Mouse (Mus musculus): ENCODE data around the gene Mapk3.

The Mapk3 gene

DNA sequence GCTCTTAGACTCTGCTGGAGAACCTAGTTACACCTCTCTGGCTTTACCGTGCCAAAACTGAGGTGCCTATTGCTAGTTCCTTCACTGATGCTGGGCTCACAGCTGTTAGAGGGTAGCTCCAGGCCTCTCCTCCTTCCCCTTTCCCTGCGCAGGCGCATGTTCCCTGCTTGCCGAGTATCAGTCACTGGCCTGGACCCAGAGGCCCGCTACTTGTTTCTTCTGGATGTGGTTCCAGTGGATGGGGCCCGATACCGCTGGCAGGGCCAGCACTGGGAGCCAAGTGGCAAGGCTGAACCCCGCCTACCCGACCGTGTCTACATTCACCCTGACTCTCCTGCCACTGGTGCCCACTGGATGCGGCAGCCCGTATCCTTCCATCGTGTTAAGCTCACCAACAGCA is 23.3 kb downstream of the Mapk3 start:
- DNase-seq (ENCODE audit: low spot score), result no peak

DNA sequence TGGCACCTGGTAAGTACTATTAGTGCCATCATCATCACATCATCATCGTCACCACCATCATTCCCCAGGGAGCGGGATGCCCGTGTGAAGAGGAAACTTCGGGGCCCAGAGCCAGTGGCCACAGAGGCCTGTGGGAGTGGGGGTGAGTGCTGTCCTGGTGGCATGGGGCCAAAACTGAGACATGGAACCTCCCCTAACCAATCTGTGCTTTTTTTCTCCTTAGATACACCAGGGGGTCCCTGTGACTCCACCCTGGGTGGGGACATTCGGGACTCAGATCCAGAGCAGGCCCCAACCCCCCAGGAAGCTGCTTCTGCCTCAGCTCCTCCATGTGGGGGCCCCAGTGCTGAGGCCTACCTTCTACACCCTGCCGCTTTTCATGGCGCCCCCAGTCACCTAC is 25.1 kb downstream of the Mapk3 start:
- no peak for DNase-seq (ENCODE audit: low spot score)

DNA sequence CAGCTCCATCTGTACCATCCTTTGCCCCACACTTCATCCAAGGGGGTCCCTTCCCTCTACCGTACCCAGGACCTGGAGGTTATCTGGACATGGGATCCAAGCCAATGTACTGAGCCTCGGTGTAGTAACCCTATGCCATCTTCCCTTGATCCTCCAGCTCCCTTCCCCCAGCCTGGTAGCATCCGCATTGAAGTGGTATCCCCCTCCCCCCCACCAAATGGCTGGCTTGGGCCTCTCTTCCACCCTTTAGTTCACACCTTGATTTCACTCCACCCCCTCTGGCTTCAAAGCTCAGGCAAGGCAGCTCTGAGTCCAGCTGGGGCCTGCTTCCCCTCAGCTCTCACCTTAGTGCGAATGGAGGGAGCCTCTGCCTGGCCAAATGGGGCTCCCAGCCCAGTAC is 25.7 kb downstream of the Mapk3 start:
- no peak for DNase-seq (ENCODE audit: low spot score)

DNA sequence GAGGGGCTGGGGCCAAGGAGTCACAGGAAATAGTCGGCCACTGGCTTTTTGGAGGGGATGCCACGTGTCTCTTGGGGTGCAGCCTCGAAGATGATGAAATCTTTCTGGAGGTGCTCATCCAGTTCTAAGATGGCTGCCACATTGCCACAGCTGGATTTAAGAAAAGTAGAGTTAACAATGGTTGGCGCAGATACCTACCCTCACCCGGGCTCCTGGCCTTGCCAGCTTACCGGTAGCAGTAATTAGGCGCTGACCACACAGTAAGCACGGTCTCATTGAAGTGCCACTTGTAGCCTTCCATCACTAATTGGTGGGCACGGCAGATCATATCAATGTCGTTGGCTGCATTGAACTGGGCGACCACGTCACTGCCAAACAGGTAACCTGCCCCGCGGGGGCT is 26.7 kb downstream of the Mapk3 start:
- no peak for DNase-seq (ENCODE audit: low spot score)

DNA sequence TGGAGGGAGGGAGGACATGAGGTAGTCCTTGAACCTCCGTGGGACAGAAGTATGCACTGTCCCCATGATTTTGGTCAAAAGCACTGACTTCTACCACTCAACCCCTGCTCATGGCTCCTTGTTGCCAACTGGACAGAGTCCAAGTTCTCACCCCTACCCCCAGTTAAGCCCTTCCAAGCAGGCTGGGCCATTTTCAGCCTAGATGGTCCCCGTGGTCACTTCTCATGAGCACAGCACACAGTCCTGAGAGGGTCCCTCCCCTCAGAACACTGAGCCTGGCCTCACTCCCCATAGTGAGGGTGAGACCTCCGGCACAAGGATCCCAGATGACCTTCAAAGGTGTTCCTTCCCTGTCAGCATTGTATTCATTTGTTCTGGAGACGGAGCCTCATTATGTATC is 29.7 kb downstream of the Mapk3 start:
- no peak for DNase-seq (ENCODE audit: low spot score)

DNA sequence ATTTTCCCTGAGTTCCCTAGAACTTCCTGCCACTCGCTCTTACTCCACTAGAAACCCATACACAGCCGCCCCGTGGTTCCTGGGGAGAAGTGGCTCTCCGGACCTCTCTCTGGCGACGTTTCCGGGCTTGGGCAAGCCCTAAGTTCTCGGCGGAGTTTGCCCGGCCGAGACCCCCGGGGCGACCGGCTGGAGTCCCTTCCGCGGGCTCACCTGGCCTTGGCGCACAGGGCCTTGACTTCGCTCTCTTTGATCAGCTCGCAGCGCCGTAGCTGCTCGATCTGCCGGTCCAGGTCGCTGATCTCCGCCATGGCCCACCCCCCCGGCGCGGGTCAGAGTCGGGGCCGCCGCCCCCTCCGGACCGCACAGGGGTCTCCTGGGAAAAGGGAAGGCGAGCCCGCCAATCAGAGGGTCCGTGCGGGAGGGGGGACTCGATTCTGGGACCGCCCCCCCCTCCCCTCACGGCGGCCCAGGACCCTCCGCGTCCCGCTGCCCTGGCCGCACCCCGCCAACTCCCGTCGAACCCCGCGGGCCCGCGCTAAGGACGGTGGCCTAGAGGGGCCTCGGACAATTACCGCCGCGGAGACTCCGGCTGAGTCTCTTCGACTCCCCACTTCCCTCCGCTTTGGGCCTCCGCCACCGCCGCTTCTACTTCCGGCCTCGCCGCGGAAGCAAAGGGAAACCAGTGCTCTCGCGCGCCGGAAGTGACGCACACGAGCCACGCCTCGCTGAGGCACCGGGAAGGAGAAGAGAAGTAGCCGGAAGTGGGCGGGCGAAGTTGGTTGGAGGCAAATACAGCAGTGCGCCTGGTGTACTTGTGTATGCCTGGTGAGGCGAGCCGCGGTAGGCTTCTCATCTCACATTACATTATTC is 32.7 kb downstream of the Mapk3 start, which contains the start of gene Ppp4c:
Gene Ppp4c (minus strand): TSS at position 646 of the 870 bp plus-strand sequence.
- peak; percentile 98 for DNase-seq (ENCODE audit: low spot score)

DNA sequence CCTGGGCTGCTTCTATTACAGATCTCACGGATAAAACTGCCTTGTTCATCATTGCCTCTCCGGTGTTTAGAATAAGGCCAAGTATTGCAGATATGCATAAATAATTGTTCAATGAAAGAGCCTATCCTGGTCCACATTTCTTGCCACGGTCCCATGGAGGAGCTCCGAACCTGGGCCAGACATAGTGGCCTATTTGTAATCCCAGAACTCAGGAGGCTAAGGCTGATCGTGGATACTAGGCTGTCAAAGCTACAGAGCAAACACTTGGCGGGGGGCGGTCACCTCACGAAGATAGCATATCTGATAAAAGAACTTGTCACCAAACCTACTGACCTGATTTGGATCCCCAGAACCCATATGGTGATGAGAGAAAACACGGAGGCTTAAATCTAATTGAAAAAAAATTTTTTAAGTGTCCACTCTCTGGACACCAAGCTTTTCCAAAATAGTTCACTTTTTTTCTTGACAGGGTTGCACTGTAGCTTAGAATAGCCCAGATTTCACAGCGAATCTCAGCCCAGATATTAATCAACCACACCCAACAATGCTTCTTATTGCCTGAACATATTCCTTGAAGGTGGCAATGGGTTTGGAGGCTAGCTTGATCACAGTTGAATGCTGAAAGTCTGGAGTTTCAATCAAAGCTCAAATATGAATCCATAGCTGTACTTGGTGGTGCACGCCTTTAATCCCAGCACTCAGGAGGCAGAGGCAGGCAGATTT is 33.5 kb downstream of the Mapk3 start:
- DNase-seq (ENCODE audit: low spot score), result no peak

DNA sequence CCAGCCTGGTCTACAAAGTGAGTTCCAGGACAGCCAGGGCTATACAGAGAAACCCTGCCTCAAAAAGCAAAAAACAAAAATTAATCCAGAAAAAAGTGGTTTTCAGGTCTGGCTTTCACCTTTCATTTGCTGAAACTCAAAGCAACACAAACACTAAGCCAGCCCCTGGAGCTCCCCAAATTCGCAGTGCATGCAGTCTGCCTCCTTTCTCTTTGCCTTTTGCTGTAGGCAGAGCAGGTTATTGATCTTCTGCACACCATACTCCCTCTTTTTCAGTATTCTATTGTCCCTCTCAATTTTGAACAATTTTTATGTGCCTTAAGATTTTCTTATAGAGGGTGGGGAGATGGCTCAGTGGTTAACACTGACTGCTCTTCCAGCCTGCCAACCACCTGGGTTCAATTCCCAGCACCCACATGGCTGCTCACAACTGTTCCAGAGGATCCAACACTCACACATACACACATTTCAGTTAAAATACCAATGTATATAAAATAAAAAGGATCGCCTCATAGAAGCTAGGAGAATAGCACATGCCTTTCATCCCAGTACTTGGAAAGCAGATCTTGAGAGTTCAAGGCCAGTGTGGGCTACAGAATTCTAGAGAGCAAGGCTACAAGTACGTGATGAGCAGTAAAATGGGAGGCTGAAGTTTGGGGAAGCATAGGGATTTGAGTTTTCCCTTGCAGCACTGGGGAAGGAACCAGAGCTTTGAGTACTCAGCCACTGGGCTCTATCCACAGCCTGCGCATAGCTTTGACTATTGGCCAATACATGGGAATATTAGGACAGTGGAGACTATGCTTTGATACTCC is 34.3 kb downstream of the Mapk3 start:
- no peak for DNase-seq (ENCODE audit: low spot score)

DNA sequence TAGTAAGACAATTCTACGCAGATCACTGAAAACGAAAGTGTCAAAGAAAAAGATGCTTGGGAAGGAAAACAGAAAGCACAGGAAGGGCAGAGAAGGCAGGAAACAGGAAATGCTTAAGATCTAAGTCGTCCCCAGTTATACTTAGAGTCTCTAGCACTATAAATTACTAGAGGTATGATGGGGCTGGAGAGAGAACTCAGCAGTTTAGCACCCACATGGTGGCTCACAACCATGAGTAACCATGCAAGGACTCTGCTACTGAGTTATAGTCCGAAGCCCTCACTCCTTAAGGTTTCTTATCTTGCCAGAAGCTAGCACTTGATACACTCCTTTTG is 34.8 kb downstream of the Mapk3 start:
- no peak for DNase-seq (ENCODE audit: low spot score)

DNA sequence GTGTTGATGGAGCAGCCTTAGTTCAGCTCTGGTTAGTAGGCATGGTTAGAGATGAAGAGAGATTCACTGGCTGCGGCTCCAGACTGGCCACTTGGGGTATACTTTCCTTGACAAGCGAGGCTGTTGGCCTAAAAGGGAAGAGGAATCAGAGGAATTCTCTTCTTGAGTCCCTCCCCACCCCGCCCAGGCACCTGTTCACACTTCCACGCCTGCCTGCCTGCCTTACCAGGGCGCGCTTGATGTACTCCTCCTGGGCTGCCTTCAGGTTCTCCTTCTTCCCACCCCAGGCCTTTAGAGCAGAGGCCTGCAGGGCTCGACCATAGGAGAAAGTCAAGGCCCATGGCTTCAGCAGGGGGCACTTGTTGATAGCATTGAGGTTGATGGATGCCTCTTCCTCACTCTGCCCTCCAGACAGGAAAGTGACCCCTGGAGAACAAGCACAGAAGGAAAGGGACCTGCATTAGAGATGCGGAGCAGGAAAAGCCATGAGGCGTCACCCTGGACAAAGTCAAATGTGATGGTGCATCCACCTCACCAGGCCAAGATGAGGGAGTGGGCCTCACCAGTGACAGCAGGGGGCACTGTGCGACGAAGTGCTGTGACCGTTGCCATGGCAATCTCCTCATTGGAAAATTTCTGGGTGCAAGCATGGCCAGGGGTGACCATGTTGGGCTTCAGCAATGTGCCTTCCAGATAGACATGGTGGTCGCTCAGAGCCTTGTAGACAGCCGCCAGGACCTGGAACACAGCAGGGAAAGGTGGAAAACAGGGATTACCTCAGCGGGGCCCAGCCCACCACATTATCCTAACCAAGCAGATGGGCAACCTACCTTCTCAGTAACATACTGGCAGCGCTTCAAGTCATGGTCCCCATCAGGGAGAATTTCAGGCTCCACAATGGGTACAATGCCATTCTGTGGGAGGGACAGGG is 36.3 kb downstream of the Mapk3 start:
- DNase-seq (ENCODE audit: low spot score), result no peak

DNA sequence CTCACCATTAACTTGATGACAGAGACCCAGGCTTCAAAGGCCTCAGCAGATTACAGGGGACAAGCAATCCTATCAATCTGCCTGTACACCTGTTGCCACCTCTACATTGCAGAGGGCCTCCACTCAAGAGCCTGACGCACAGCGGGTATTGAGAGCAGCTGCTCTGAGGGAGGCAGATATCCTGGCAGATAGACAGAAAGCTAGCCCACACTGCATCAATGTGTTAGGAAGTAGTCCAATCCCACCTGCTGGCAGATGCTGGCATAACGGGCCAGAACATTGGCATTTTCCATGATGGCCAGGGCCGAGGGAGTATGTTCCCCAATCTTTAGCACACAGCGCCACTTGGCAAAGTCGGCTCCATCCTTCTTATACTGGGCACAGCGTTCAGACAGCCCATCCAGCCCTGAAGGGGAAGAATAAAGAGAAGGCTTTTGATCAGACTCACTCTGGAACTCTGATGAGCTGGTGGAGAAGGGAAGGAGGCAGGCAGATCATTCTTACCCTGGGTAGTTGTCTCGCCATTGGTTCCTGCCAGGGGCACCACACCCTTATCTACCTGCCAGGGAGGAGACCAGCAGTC is 37.0 kb downstream of the Mapk3 start:
- no peak for DNase-seq (ENCODE audit: low spot score)

DNA sequence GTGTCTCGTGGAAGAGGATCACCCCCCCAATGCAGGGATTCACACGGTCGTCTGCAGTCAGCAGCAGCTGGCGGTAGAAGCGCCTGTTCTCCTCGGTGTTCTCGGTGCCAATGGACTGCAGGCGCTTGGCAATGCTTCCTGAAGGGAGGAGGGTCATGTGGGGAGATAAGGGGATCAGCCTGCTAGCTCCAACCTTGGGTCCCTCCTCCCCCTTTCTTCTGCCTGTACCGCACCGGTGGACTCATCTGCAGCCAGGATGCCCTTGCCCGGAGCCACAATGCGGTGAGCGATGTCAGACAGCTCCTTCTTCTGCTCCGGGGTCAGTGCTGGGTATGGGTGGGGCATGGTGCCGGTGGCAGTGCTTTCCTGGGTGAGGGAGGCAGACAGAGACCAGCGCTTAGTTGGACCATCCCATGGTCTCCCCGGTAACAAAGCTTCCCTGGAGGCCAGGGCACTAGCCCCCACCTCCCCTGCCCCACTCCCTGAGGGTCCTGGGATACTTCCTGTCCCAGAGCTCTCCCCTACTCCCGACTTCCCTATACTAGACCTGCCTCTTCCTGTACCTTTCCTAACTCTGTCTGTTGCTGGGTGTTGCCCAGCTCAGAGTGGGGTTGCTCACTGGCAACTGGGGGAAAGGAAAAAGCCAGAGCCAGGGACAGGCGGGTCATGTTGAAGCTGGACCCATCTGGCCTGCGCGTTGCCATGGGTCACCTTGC is 38.2 kb downstream of the Mapk3 start, which contains the start of gene Fam57b:
Gene Fam57b (plus strand): TSS at position 258 of the 716 bp plus-strand sequence.
- DNase-seq (ENCODE audit: low spot score), result no peak

DNA sequence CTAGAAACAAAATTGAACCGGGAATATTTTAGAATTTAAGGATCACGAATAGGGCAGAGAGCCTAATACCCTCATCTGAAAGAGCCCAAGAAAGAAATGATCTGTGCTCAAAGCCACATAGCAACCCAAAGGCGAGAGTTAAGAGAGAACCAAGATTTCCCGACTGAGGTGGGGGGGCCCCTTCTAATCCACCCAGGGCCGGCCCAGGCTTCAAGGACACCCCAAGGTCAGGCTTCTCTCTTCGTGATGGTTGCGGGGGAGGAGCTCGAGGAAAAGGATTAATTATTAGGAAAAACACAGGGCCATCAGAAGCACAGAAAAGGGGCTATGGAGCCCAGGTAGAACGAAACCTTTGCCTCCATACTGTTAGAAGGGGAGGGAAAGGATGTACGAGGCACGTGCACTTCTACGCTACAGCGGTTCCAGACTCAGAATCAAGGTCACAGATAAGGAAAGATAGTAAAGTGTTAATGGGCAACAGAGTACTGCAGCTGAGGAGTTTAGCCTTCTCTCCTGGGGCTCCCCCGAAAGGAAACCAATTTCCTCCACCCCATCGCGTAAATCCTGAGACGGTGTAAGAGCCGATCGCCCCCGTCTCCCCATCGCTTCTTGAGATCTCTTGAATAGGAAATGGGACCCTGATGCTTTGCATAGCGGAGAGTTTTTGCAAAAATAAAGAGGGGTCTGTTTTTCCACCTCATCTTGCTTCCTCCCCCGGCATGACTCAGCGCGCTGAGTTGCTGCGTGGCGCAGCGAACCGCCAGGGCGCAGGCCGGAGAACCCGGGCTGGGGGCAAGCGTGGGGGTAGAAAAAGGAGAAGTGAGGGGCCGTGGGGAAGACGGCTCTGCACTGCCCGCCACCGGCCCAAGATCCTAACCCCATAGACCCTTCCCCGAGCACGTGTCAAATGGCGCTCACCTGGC is 39.0 kb downstream of the Mapk3 start:
- no peak for DNase-seq (ENCODE audit: low spot score)

DNA sequence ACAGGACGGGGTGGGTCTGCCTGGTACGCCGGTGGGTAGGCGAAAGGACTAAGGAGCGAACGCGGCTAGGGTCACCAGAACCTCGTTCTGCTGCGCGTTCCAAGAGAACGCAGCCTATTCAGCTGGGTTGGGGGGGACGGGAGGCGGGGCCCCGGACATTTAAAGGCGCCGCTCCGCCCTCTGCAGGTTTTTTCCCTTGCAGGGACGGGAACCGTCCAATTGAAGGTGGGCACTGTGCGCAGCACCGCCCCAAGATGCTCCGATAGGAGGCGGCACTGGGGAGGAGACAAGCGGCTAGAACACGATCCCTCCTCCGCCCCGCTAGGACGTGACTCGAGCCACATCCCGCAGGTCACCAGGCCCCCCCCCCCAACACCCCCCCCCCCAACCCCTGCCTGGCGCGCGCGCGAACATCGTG is 39.7 kb downstream of the Mapk3 start:
- DNase-seq (ENCODE audit: low spot score), result peak; percentile 99

DNA sequence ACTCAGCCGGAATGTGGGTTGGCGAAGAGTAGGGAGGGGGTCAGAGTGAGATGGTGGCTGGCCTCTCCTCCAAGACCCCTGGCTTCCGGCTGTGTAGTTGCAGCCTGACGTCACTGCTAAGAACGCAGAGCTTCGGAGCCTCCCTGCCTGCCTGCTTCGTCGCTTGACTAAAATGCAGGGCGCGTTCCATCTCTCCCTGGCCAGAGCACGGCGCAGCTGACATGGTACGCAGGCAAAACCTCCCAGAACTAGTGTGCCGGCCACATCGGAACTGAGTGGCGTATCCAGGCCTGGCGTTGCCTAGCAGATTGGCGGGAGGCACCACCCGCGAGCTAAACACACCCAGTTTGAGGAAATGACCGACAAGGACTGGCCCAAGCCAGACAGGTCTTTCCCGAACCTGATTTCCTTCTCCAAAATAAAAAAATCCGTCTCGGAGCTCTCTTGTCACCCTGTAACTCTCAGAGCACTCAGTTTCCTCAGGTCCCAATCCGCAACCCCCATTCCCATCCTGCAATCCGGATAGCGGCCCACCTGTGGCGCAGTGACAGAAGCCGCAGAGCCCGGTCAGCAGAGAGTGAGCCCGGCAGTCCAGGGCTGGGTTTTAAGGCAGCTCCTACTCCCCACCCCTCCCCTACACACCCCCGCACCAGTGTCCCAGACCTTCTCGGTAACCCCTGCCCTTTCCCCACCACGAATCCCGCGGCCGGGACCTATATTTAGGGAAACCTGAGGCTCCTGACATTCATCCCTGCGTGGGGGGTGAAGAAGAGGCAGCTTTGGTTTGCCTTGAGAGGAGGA is 40.3 kb downstream of the Mapk3 start:
- DNase-seq (ENCODE audit: low spot score), result no peak

DNA sequence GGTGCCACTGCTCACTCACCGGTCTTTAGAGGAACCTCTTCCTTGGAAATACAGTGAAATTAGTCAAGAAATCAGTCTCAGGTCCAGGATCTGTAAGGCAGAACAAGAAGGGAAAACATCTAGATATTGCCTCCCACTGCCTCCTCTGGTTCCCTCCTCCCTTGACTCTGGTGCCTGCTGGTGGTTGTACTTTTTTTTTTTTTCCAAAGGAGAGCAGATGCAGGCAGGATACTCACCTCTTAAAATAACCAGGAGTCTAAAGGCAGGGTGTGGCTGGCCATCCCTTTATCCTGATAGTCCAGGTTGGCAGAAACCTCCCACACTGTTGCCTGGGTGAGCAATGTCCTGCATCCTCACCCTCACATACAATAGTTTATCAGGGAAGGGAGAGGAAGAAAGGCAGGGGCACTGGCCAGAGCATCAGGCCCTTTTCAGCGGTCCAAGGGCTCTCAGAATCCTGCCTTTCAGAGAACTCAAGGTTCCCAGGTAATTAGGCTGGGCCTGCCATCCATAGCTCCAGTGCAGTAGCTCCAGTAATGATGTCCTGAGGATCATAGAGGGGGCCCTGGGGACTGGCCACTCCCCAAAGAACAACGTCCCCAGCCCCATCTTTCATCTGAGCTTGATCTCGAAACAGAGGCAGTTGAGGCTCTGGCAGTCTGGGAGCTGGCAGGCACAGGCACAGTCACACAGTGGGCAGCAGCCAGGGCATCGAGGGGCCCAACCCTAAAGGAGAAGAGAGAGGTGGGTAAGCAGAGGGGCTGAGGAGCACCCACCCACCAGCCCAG is 41.1 kb downstream of the Mapk3 start:
- no peak for DNase-seq (ENCODE audit: low spot score)

DNA sequence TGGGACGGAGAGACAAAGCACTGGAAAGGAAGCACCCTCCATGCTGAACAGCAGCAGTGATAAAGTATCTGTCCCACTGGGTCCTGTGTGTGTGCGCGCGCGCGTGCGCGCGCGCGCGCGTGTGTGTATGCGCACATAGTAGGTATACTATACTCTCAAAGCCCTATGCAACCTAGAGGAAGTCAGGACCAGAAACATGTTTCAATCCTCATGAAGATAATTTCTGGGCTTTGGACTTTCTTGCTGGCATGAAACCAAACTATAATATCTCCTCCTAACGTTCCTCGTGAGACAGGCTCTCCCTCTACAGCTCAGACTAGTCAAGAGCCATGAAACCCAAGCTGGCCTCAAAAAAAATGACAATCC is 41.6 kb downstream of the Mapk3 start:
- DNase-seq (ENCODE audit: low spot score), result no peak

All from lung, postnatal 25 days (tissue).